Comparison of ENCODE assay signal across 9 mouse cellular contexts in the genomic region with DNA sequence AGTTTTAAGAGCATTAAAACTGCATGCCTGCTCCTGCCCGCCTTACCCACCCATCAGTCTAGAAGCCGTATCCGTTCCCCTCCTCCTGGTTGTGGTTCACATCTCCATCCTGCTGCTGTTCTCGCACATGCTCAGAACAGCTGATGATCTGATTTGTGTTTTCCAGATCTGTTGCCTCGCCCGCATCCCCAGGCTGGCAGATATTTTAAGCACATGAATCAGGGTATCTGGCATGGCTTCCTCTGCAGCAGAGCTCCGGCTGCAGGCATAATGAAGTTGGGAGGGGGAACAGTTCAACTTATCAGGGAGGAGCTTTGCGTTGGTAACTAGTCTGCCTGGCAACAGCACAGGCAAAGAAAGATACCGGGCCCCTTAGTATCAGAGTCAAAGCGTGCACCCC.
A peak's percentile ranks its signal among the peaks of the same experiment; 100 is the strongest.
DNase-seq lines count a peak whose midpoint lies in the region; ATAC-seq lines count a peak whose summit lies in the region.
"Had no signal": no experiment of that assay in that cellular context is flagged by ENCODE, and none has a peak within 500 bp of the region (broad histone marks: within the 10 kb centered on the region; RNA-seq: fewer than 3 reads in every experiment).

No protein-coding gene starts in this region.

- peak overlapping the region; percentile 58 for H3K27ac ChIP-seq in heart, embryonic 12.5 days (ENCODE audit: poor library complexity, severe bottlenecking)
- H3K27ac ChIP-seq in kidney, embryonic 16.5 days (ENCODE audit: low read length): no peak overlapping the region
- H3K27ac ChIP-seq in midbrain, embryonic 10.5 days (replicated peaks): no peak overlapping the region
- H3K27ac ChIP-seq: lung, embryonic 15.5 days had no signal

- H3K27me3 ChIP-seq in heart, embryonic 12.5 days (replicated peaks): no peaks in the 10 kb centered on the region
- no peaks in the 10 kb centered on the region for H3K27me3 ChIP-seq in kidney, embryonic 16.5 days (ENCODE audit: insufficient read depth, low read length)
- no peaks in the 10 kb centered on the region for H3K27me3 ChIP-seq in midbrain, embryonic 10.5 days (ENCODE audit: low read depth, poor library complexity, severe bottlenecking)
- H3K27me3 ChIP-seq: lung, embryonic 15.5 days had no signal

- 30% methylated on average over 10 of the region's 10 CpGs for WGBS in heart, embryonic 12.5 days
- WGBS in kidney, embryonic 16.5 days: 83% methylated on average over 10 of the region's 10 CpGs
- 91% methylated on average over 10 of the region's 10 CpGs for WGBS in midbrain, embryonic 10.5 days

- intact Hi-C loops in left cerebral cortex, postnatal 10 days (cut with DNase I): loop anchor here (10.0 kb wide), 1 partner anchor 351 kb away; no protein-coding TSS in a partner anchor

- DNase-seq in MN1 (ENCODE audit: low spot score): peak; percentile 90
- DNase-seq in cerebellum, adult 11 months: peak; percentile 50
- DNase-seq in left cerebral cortex, postnatal 10 days (ENCODE audit: extremely low spot score in 1 of 2, low spot score in 2 of 2): peak; percentile 58 to 86
- no peak for DNase-seq in thymus, postnatal 36 days
- DNase-seq in midbrain, embryonic 10.5 days (ENCODE audit: low spot score): no peak

- no peak overlapping the region for H3K9ac ChIP-seq in heart, embryonic 12.5 days
- no peak overlapping the region for H3K9ac ChIP-seq in kidney, embryonic 16.5 days (replicated peaks; ENCODE audit: low read length)
- H3K9ac ChIP-seq: lung, embryonic 15.5 days had no signal

- H3K36me3 ChIP-seq in heart, embryonic 12.5 days: no peaks in the 10 kb centered on the region
- H3K36me3 ChIP-seq in kidney, embryonic 16.5 days (ENCODE audit: insufficient read depth, low read length): no peaks in the 10 kb centered on the region
- H3K36me3 ChIP-seq in midbrain, embryonic 10.5 days: no peaks in the 10 kb centered on the region
- H3K36me3 ChIP-seq: lung, embryonic 15.5 days had no signal

- peak overlapping the region; percentile 14; the same call in 1 of the 2 replicates for H3K4me2 ChIP-seq in heart, embryonic 12.5 days
- no peak overlapping the region for H3K4me2 ChIP-seq in kidney, embryonic 16.5 days (replicated peaks; ENCODE audit: low read depth, low read length)
- H3K4me2 ChIP-seq: lung, embryonic 15.5 days had no signal

- H3K9me3 ChIP-seq in heart, embryonic 12.5 days (replicated peaks): peaks cover 8% of the 10 kb centered on the region; the same call in 1 of the 2 replicates
- peaks cover 9% of the 10 kb centered on the region; the same call in 1 of the 2 replicates for H3K9me3 ChIP-seq in kidney, embryonic 16.5 days (ENCODE audit: low read length)
- H3K9me3 ChIP-seq in midbrain, embryonic 10.5 days (replicated peaks): 0 out of 2 replicates have a peak, but pooled peaks cover 11% of the 10 kb centered on the region
- H3K9me3 ChIP-seq: lung, embryonic 15.5 days had no signal

- peak; percentile 59 for ATAC-seq in heart, embryonic 12.5 days (ENCODE audit: insufficient number of reproducible peaks, low FRiP score)
- ATAC-seq in kidney, embryonic 16.5 days (ENCODE audit: low FRiP score, low TSS enrichment): no peak
- no peak for ATAC-seq in activated CD4-positive, CD25-positive, alpha-beta regulatory T cell, adult 4 months

- no peak overlapping the region for H3K4me3 ChIP-seq in heart, embryonic 12.5 days
- H3K4me3 ChIP-seq in kidney, embryonic 16.5 days (ENCODE audit: low read length): no peak overlapping the region
- no peak overlapping the region for H3K4me3 ChIP-seq in midbrain, embryonic 10.5 days
- H3K4me3 ChIP-seq: lung, embryonic 15.5 days had no signal

- peaks cover 32% of the 10 kb centered on the region for H3K4me1 ChIP-seq in heart, embryonic 12.5 days (replicated peaks)
- H3K4me1 ChIP-seq in kidney, embryonic 16.5 days (ENCODE audit: insufficient read depth, low read length): peaks cover 8% of the 10 kb centered on the region
- H3K4me1 ChIP-seq in midbrain, embryonic 10.5 days: no peaks in the 10 kb centered on the region

Comparison
In these comparisons a context has a peak if more than half of its experiments do, and no peak if none do; other contexts are left out.
1. DNase-seq: peak in MN1 (single experiment), cerebellum, adult 11 months (single experiment) and left cerebral cortex, postnatal 10 days (2 of 2); none in thymus, postnatal 36 days (0 of 2) and midbrain, embryonic 10.5 days (single experiment).